Comparison of ENCODE assay signal across 14 mouse cellular contexts in the genomic region with DNA sequence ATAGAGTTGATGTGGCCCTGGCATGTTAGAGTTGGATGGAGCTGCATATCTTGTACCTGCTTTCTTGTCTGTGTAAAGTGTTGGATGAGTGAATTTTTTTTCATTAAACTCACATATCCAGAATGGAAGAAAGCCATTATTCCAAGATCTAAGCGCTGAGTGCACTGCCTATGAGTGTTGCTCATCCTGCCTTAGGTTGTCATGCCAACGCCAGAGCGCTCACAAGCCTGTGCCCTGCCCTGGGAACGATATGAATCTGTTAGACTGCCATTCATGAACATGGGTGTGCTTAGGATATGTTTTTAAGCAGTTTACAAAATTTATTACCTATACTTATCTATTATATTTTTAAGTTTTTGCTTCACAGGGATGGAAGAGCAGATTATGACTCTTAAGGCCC.
DNase-seq lines count a peak whose midpoint lies in the region; ATAC-seq and TF ChIP-seq lines count a peak whose summit lies in the region.
"Had no signal": no experiment of that assay in that cellular context is flagged by ENCODE, and none has a peak within 500 bp of the region (broad histone marks: within the 10 kb centered on the region; RNA-seq: fewer than 3 reads in every experiment).

No protein-coding gene starts in this region.

- ATAC-seq in forebrain, embryonic 15.5 days (replicated peaks), result peak; percentile 75; the same call in 1 of the 2 replicates
- no peak for ATAC-seq in forebrain, embryonic 12.5 days (ENCODE audit: low FRiP score)
- ATAC-seq in midbrain, embryonic 13.5 days, result peak; percentile 80
- no peak for ATAC-seq in midbrain, embryonic 11.5 days (ENCODE audit: low FRiP score)
- peak; percentile 96 for ATAC-seq in forebrain, postnatal 0 days
- peak; percentile 95 for ATAC-seq in midbrain, embryonic 15.5 days (replicated peaks)
- no peak for ATAC-seq in erythroblast, adult 5-6 weeks (replicated peaks; ENCODE audit: low FRiP score, poor library complexity, severe bottlenecking)
- ATAC-seq: Patski had no signal

- no peak overlapping the region for H3K4me3 ChIP-seq in forebrain, embryonic 15.5 days
- no peak overlapping the region for H3K4me3 ChIP-seq in forebrain, embryonic 12.5 days (replicated peaks)
- no peak overlapping the region for H3K4me3 ChIP-seq in midbrain, embryonic 13.5 days (replicated peaks)
- H3K4me3 ChIP-seq in midbrain, embryonic 11.5 days (ENCODE audit: low read depth, low read length), result no peak overlapping the region
- H3K4me3 ChIP-seq in forebrain, postnatal 0 days (ENCODE audit: low read depth, low read length), result no peak overlapping the region
- no peak overlapping the region for H3K4me3 ChIP-seq in midbrain, embryonic 15.5 days
- H3K4me3 ChIP-seq in lung, adult 2 months (replicated peaks; ENCODE audit: extremely low read depth, low read depth, low read length), result no peak overlapping the region
- H3K4me3 ChIP-seq: heart, embryonic 12.5 days had no signal

- no peaks in the 10 kb centered on the region for H3K4me1 ChIP-seq in forebrain, embryonic 15.5 days
- H3K4me1 ChIP-seq in forebrain, embryonic 12.5 days, result no peaks in the 10 kb centered on the region
- no peaks in the 10 kb centered on the region for H3K4me1 ChIP-seq in midbrain, embryonic 13.5 days (replicated peaks)
- no peaks in the 10 kb centered on the region for H3K4me1 ChIP-seq in midbrain, embryonic 11.5 days (ENCODE audit: control insufficient read depth, insufficient read depth, low read length)
- H3K4me1 ChIP-seq in forebrain, postnatal 0 days (ENCODE audit: insufficient read depth), result no peaks in the 10 kb centered on the region
- no peaks in the 10 kb centered on the region for H3K4me1 ChIP-seq in midbrain, embryonic 15.5 days
- H3K4me1 ChIP-seq in lung, adult 2 months (ENCODE audit: control insufficient read depth, insufficient read depth, low read length), result no peaks in the 10 kb centered on the region
- H3K4me1 ChIP-seq: heart, embryonic 12.5 days had no signal

- no peak overlapping the region for H3K4me2 ChIP-seq in forebrain, embryonic 15.5 days (replicated peaks)
- H3K4me2 ChIP-seq in forebrain, embryonic 12.5 days, result no peak overlapping the region
- no peak overlapping the region for H3K4me2 ChIP-seq in midbrain, embryonic 13.5 days (replicated peaks)
- H3K4me2 ChIP-seq in midbrain, embryonic 11.5 days, result no peak overlapping the region
- no peak overlapping the region for H3K4me2 ChIP-seq in forebrain, postnatal 0 days (ENCODE audit: low read depth)
- no peak overlapping the region for H3K4me2 ChIP-seq in midbrain, embryonic 15.5 days
- H3K4me2 ChIP-seq: heart, embryonic 12.5 days had no signal

- no peak for TF ChIP-seq POLR2A in lung, adult 2 months (IDR thresholded peaks at IDR 0.05; ENCODE audit: borderline replicate concordance, extremely low read depth, low read depth, low read length)

- no peaks in the 10 kb centered on the region for H3K9me3 ChIP-seq in forebrain, embryonic 15.5 days
- H3K9me3 ChIP-seq in forebrain, embryonic 12.5 days, result no peaks in the 10 kb centered on the region
- H3K9me3 ChIP-seq in midbrain, embryonic 13.5 days, result no peaks in the 10 kb centered on the region
- H3K9me3 ChIP-seq in midbrain, embryonic 11.5 days (ENCODE audit: control insufficient read depth, low read length), result no peaks in the 10 kb centered on the region
- H3K9me3 ChIP-seq in forebrain, postnatal 0 days (ENCODE audit: low read length), result no peaks in the 10 kb centered on the region
- H3K9me3 ChIP-seq in midbrain, embryonic 15.5 days, result no peaks in the 10 kb centered on the region
- H3K9me3 ChIP-seq: heart, embryonic 12.5 days had no signal

- no peak overlapping the region for H3K27ac ChIP-seq in forebrain, embryonic 15.5 days (replicated peaks)
- H3K27ac ChIP-seq in forebrain, embryonic 12.5 days, result no peak overlapping the region
- H3K27ac ChIP-seq in midbrain, embryonic 13.5 days, result no peak overlapping the region
- H3K27ac ChIP-seq in midbrain, embryonic 11.5 days (ENCODE audit: low read depth, low read length), result no peak overlapping the region
- 0 out of 2 replicates have a peak overlapping the region, but pooled peaks have one; percentile 9 for H3K27ac ChIP-seq in forebrain, postnatal 0 days (ENCODE audit: low read depth, low read length)
- no peak overlapping the region for H3K27ac ChIP-seq in midbrain, embryonic 15.5 days

- 59% methylated on average over 4 of the region's 4 CpGs for WGBS in forebrain, embryonic 15.5 days
- 81% methylated on average over 4 of the region's 4 CpGs for WGBS in forebrain, embryonic 12.5 days
- WGBS in midbrain, embryonic 13.5 days, result 66% methylated on average over 4 of the region's 4 CpGs
- WGBS in midbrain, embryonic 11.5 days, result 81% methylated on average over 4 of the region's 4 CpGs
- WGBS in forebrain, postnatal 0 days, result 53% methylated on average over 4 of the region's 4 CpGs
- WGBS in midbrain, embryonic 15.5 days, result 56% methylated on average over 4 of the region's 4 CpGs
- WGBS in lung, adult 2 months, result 77% methylated on average over 4 of the region's 4 CpGs

- no peaks in the 10 kb centered on the region for H3K27me3 ChIP-seq in forebrain, embryonic 15.5 days
- H3K27me3 ChIP-seq in forebrain, embryonic 12.5 days, result no peaks in the 10 kb centered on the region
- no peaks in the 10 kb centered on the region for H3K27me3 ChIP-seq in midbrain, embryonic 13.5 days
- H3K27me3 ChIP-seq in midbrain, embryonic 11.5 days (ENCODE audit: control insufficient read depth, insufficient read depth, low read length), result no peaks in the 10 kb centered on the region
- no peaks in the 10 kb centered on the region for H3K27me3 ChIP-seq in forebrain, postnatal 0 days (ENCODE audit: insufficient read depth, low read length)
- H3K27me3 ChIP-seq in midbrain, embryonic 15.5 days (replicated peaks), result no peaks in the 10 kb centered on the region
- H3K27me3 ChIP-seq: heart, embryonic 12.5 days; Patski had no signal

- H3K9ac ChIP-seq in forebrain, embryonic 15.5 days (replicated peaks), result no peak overlapping the region
- no peak overlapping the region for H3K9ac ChIP-seq in forebrain, embryonic 12.5 days
- H3K9ac ChIP-seq in midbrain, embryonic 13.5 days (replicated peaks), result no peak overlapping the region
- H3K9ac ChIP-seq in midbrain, embryonic 11.5 days (ENCODE audit: low read length), result no peak overlapping the region
- H3K9ac ChIP-seq in forebrain, postnatal 0 days, result no peak overlapping the region
- no peak overlapping the region for H3K9ac ChIP-seq in midbrain, embryonic 15.5 days
- H3K9ac ChIP-seq: heart, embryonic 12.5 days had no signal

- H3K36me3 ChIP-seq in forebrain, embryonic 15.5 days, result no peaks in the 10 kb centered on the region
- no peaks in the 10 kb centered on the region for H3K36me3 ChIP-seq in forebrain, embryonic 12.5 days (replicated peaks)
- no peaks in the 10 kb centered on the region for H3K36me3 ChIP-seq in midbrain, embryonic 13.5 days
- H3K36me3 ChIP-seq in midbrain, embryonic 11.5 days (ENCODE audit: control insufficient read depth, insufficient read depth, low read length), result no peaks in the 10 kb centered on the region
- no peaks in the 10 kb centered on the region for H3K36me3 ChIP-seq in forebrain, postnatal 0 days (ENCODE audit: insufficient read depth)
- H3K36me3 ChIP-seq in midbrain, embryonic 15.5 days (replicated peaks), result no peaks in the 10 kb centered on the region
- H3K36me3 ChIP-seq: heart, embryonic 12.5 days had no signal

- no peak for DNase-seq in midbrain, embryonic 11.5 days (ENCODE audit: low spot score, missing footprints)
- DNase-seq in forebrain, postnatal 0 days, result peak; percentile 63
- no peak for DNase-seq in lung, adult 2 months
- DNase-seq: cerebellum, adult 9-11 months; gastrocnemius, postnatal 25 days; kidney, adult 2 months; lung, adult 18-20 months had no signal

- no peak for TF ChIP-seq CTCF in forebrain, postnatal 0 days (IDR thresholded peaks at IDR 0.05; ENCODE audit: low read depth)
- no peak for TF ChIP-seq CTCF in lung, adult 2 months (IDR thresholded peaks at IDR 0.05; ENCODE audit: insufficient read depth, low read length)

Comparison
In these comparisons a context has a peak if more than half of its experiments do, and no peak if none do; other contexts are left out.
1. ATAC-seq: peak in forebrain, embryonic 15.5 days (single experiment), midbrain, embryonic 13.5 days (single experiment), forebrain, postnatal 0 days (single experiment) and midbrain, embryonic 15.5 days (single experiment); none in forebrain, embryonic 12.5 days (single experiment), midbrain, embryonic 11.5 days (single experiment) and erythroblast, adult 5-6 weeks (single experiment).